Mouse (Mus musculus): Measurements from ENCODE around the gene Hddc2.

- TF ChIP-seq CTCF (IDR thresholded peaks at IDR 0.05; ENCODE audit: control insufficient read depth, insufficient read depth, low read length) (no peak), POLR2A (IDR thresholded peaks at IDR 0.05; ENCODE audit: borderline replicate concordance, control insufficient read depth, low read depth, low read length) (no peak)
Measured at GRCm38 (mm10) chr10:31351056-31351455, 37.9 kb downstream of the Hddc2 start.
